Mouse (Mus musculus) liver, postnatal 0 days (tissue): ENCODE results near the gene Lypd6b.

Source experiments
- CTCF ChIP-seq: sonication (generic); IDR thresholded peaks from 2 replicates; pipeline ENCODE4 v1.5.1; 2016; ENCODE audit warnings: antibody characterized with exemption, low read depth
- EP300 ChIP-seq: IDR thresholded peaks from 2 replicates; pipeline ENCODE4 v1.6.1; 2016; ENCODE audit warnings: antibody characterized with exemption, low read depth, mild to moderate bottlenecking

DNA sequence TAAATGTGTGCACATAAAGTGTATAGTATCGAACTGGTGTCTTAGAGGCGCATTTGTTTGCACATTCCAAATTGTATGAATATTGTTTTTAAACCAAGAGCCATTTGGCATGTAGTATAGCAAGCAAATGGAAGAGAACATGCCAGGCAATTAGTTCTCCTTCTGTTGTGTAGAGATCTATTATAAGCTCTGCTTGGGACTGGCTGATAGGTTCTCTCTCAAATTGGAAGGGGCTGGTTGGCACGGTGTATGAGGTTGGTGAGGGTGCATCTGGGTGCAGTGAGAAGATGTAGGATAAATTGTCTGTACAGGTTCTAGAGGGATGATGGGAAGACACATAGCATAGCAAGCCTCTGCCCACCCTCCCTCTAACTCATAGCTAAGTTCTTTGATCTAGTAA is 42.9 kb downstream of the Lypd6b start:
- TF ChIP-seq CTCF (no peak), EP300 (no peak)
